Mouse (Mus musculus): ENCODE data around the gene Oaz1.

GRCm38 (mm10) chr10:80858350-80858935 is 32.0 kb downstream of the Oaz1 start:
- TF ChIP-seq CTCF (conservative IDR thresholded peaks at IDR 0.05; ENCODE audit: insufficient read depth, insufficient read length, low read depth, low read length) = no peak
- TF ChIP-seq POLR2A (IDR thresholded peaks at IDR 0.05; ENCODE audit: low read depth, low read length) = no peak
